Mouse (Mus musculus): ENCODE measurements around the gene Higd1b. TPM values are rescaled to one million over a fixed set of nuclear protein-coding genes. Genes with fewer than 3 reads are reported as not detected.

Higd1b gene
- not detected for polyA plus RNA-seq (2017; shearing (Covaris generic))

DNA sequence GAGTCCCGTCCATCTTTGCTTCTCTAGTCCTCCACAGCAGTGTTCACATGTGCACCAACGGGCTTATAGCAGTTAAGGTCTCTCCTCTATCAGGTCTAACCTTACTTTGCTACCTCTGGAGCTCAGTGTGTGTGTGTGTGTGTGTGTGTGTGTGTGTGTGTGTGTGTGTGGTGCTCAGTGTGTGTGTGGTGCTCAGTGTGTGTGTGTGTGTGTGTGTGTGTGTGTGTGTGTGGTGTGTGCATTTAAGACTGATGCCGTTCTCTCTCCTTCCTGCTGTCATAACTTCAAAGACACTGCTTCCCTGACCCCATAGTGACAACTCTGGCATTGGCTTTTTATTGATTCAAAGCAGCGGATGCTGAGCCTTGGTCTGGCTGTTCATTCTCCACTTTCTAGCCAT, at the start of gene Higd1b:
Gene Higd1b, plus strand, starts transcription at position 301 of the 400 bp plus-strand sequence.

DNA sequence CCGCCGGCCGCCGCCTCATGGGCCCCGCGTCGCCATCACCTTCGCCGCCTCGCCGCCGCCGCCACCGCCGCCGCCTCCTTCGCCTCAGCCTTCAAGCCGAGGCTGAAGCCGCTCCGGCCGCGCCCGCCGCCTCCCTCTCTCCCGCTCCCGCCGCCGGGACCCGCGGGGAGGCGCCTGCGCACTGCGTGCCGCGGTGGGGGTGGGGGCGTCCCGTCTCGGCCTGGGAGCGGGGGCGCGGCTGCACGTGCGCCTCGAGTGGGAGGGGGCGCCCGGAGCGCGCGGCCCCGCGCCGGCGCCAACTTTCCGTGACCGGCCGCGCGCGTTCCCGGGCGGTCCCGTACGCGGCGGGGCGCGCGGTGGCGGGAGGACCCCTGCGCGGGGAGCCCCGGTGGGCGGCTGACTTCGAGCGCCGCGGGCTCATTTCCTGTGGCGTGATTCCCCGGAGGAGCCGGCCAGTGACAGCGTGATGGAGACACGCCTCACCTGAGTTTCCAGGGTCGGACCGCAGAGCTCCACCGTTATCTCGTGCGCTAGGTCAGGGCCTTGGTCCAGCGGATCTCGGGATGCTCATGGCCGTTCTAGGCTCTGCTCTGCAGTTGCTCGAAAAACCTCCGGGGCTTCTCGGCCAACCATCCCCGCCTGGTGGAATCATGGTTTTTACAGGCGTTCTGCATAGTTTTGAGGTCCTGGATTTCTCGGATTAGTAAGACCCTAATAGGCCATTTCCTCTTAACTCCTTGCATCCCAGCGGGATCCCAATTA, 16.4 kb upstream of the Higd1b start, which contains the start of gene Gjc1:
Gene Gjc1, minus strand, starts transcription at position 680 of the 762 bp plus-strand sequence.

DNA sequence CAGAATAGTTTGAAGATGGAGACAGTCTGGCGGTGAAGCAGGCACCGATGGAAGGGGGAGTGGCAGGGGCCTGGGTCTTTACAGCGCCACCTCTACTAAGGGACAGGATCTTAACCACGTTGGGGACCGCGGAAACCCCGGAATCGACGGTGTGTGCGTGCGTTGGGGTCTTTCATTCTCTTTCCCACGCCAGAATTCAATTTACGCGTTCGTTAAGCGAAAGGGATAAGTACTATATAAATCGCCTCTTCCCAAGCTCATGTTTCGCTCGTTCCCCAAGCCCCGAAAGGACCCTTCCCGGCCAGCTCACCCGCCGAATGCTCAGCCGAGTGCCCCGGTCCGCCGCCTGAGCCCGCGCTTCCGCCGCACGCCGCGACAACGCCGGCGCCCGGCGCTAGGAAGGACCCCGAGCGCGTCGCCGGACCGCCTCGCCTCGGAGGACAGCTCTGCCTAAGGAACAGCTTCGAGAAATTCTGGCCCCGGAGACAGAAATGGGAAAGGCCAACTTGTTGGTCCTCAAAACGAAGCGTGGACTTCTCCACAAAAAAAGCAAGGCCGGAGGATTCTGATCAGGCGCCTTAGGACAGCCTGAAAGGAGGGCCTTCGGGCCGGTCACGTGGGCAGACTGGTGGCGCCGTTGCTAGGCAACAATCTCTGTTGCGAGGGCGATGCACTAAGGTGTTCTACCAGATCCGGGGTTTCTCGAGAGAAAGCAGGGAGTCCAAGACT, 45.1 kb downstream of the Higd1b start, which contains the start of the genes Eftud2 and Ccdc103:
Gene Eftud2, minus strand, starts transcription at position 401 of the 729 bp plus-strand sequence.
Gene Ccdc103, plus strand, starts transcription at position 620 of the 729 bp plus-strand sequence.

DNA sequence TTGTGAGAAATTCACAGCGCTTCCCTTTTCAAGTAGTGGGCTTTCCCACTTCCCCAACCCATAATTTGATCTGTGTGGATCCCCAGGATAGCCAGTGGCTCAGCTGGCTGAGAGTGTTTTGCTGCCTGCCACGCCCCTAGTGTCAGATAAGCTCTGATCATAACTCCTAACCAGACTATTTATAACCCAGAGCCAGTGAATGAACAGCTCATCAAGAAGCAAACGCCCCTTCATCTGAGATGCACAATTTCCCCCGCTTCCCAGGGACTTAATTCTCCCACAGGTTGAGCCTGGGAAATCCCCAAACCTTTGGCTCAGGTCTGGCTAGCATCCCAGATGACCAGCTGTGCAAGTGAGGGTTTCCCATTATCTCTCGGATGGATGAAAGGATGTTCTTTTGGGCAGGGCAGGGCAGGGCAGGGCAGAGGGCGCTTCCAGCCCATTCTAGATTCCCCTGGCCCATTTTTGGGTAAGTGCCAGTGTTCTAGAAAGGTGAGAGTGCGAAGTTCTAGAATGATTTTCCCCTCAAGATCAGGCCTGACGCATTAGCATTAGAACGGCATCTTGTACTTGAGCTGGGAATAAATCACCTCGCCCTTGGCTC, 49.1 kb downstream of the Higd1b start, which contains the start of gene Fam187a:
Gene Fam187a, plus strand, starts transcription at position 554 of the 604 bp plus-strand sequence.

Other genes starting within 250 kb of the Higd1b start
- gene Fzd2, start 231.5 kb upstream of the Higd1b start, polyA plus RNA-seq (2017; shearing (Covaris generic)) = not detected
- not detected for gene Meioc, start 172.1 kb upstream of the Higd1b start, polyA plus RNA-seq (2017; shearing (Covaris generic))
- gene Ccdc43, start 138.1 kb upstream of the Higd1b start, polyA plus RNA-seq (2017; shearing (Covaris generic)) = 44.1 TPM
- gene Adam11, start 74.4 kb upstream of the Higd1b start, polyA plus RNA-seq (2017; shearing (Covaris generic)) = 0.14 TPM
- gene Gjc1, start 16.1 kb upstream of the Higd1b start, polyA plus RNA-seq (2017; shearing (Covaris generic)) = 0.11 TPM
- gene Eftud2, start 45.1 kb downstream of the Higd1b start, polyA plus RNA-seq (2017; shearing (Covaris generic)) = 189 TPM
- gene Ccdc103, start 45.4 kb downstream of the Higd1b start, polyA plus RNA-seq (2017; shearing (Covaris generic)) = not detected
- not detected for gene Fam187a, start 49.3 kb downstream of the Higd1b start, polyA plus RNA-seq (2017; shearing (Covaris generic))
- 0.10 TPM for gene Gfap, start 65.1 kb downstream of the Higd1b start, polyA plus RNA-seq (2017; shearing (Covaris generic))
- gene Kif18b, start 89.3 kb downstream of the Higd1b start, polyA plus RNA-seq (2017; shearing (Covaris generic)) = 2.6 TPM
- gene C1ql1, start 110.8 kb downstream of the Higd1b start, polyA plus RNA-seq (2017; shearing (Covaris generic)) = not detected
- gene Nmt1, start 192.3 kb downstream of the Higd1b start, polyA plus RNA-seq (2017; shearing (Covaris generic)) = 81.7 TPM
- gene Dcakd, start 192.5 kb downstream of the Higd1b start, polyA plus RNA-seq (2017; shearing (Covaris generic)) = 34.8 TPM